Mouse (Mus musculus): Measurements from ENCODE around the gene Erf. TPM values are rescaled to one million over a fixed set of nuclear protein-coding genes. Genes with fewer than 3 reads are reported as not detected.

Erf gene
- total RNA-seq, 2 experiments from 2014 or later: 14.9 to 18.4 TPM

DNA sequence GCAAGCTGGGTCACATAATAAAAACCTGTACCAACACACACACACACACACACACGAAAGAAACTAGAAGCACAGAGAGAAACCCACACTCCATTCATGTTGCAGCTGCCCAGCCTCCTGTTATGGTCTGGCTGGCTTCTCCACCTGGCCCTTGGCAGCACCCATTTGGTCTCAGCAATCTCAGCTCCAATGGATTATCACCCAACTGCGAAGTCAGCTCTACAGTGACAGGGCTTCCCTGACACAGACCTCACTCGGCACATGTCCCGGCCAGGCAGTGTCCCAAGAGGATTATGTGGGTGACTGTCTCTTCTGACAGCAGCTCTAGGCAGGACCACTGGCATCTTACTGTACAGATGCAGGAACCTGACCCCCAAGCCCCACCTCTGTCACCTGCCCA is 40.1 kb downstream of the Erf start:
- DNase-seq: peak; percentile 82

DNA sequence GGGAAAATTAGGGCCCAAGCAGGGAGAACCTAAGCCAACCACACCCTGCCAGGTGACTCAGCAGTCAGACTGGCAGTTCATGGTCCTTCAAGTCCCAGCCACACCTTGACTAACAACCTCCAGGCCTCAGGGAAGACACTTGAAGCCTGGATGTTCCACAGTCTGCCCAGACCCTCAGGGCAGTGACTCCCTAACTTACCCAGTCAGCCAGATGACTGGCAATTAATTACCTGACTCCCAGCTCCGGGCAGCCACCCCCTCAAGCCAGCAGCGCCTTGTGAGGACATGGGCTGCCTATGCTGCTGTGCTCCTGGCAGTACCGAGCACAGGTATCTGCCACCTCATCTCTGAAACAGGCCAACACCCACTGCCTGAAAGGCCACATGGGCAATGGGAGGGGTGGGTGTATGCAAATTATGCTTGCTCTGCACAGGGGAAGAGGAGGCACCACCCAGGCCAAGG is 41.4 kb downstream of the Erf start:
- no peak for DNase-seq

DNA sequence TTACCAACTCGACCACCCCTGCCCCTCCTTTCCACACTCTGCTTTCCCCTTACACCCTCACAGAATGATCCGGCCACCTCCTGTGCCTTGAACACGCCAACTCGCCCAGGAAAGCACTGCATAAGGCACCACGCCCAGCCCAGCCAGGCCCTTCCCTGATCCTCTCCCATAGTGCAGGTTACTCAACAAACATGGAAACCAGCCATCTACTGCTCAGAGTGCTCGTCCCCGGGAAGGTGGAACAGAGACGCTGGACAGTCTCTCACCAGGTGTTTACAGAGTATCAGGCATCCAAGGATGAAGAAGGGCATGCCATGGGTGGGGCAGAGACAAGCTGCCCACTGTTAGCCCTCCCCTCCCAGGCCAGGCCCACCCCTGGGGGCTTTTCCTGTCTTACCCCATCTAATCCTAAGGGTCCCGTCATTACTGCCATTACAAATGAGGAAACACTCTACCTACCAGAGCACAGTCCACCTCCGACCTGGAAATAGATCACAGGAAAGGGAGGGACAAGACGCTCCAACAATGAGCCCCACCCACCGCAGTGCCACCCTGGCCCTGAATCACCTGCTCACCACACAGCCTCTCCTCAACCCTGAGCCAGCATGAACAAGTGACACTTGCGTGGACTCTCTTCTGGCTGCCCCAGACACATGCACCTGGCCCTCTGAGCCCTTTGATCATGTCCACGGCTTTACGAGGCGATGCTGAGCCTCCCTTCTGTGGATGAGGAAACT is 44.3 kb downstream of the Erf start:
- DNase-seq: no peak

DNA sequence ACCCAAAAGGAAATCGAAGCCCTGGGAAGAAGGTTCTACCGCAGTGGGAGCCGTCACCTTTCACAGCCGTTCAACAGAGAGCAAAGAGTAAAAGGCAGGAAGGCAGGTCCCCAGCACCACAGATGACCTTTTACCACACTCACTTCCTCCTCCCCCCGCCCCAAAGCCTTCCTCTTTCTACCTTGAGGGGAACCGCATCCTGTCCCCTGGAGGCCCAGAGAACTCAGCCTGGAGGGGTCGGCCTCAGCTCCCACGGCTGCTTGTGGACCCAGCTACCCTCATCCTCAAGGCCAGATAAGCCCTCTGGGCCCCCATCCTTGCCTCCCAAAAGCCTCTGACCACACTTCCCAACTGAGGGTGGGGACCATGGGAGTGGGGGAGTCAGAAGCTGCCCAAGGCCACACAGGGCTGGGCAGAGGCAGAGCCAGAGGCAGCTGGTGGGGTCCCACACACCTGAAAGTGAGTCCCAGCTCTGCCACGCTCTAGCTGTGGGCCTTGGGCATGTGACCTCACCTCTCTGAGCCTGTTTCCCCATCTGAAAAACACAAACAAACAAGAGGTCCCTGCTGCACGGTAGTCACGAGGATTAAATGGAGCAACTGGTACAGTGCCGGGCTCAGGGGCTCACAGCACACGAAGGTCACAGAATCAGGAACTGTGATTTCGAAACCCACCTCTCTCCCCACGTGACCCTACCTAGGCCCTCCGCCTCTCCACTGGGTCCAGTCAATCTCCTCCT is 45.0 kb downstream of the Erf start:
- DNase-seq: no peak

DNA sequence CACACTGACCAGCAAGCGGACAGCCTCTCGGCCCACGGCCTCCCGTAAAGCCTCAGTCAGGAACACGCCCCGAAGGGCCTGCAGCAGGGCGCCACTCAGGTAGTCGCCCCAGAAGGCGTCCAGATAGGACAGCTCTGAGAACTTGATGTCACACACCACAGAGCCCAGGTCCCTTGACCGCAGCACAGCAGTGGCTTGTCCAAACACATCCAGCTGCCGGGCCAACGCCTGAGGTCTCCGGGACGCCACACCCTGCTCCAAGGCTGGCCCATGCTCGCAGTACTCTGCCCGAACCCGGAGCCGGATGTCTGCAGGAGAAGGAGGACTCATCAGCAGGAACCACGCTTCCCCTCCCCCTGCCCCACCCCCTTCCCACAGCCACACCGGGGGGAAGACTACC is 46.9 kb downstream of the Erf start:
- DNase-seq: no peak

DNA sequence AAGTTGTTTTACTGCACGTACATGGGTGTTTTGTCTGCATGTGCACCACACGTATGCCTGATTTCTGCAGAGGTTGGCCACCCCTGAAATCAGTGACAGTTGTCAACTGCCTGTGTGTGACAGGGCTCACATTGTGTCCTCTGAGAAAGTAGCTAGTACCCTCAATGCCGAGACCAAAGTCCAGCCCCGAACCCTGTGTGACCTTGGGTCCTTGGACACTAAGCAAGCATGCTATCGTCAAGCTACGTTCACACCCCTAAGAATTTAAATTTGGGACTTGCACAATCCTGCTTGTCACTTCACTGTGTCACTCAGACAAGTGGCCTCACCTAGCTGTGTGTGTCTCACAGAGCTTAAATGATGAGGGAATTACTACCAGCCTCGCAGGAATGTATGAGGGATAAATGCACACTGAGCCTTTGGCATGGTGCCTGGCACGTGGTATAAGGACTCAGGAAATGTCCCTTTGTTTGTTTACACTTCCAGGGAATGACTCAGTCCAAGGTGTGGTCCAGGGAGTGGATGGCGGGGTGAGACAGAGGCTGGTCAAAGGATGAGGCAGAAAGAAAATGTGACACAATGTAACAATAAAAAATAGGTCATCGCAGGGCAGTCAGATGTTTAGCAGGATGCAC is 53.1 kb downstream of the Erf start:
- DNase-seq: no peak

DNA sequence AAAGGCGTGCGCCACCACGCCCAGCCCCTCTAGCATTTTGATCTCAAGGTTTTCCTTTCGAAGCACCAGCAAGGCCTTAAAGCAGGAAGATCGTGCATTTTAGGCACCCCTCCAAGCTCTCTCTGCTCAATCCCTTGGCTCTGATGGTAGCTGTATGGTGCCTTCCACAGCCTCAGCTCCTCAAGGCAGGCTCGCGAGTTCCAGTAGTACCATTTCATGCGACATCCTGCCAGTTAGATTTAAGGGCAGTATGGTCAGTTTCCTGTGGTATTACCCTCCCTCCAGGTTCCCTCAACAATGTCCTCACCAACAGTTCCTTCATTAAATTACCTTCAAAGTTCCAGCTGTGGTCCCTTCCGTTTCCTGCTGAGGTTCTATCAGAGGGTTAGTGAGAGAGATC is 54.5 kb downstream of the Erf start:
- no peak for DNase-seq

DNA sequence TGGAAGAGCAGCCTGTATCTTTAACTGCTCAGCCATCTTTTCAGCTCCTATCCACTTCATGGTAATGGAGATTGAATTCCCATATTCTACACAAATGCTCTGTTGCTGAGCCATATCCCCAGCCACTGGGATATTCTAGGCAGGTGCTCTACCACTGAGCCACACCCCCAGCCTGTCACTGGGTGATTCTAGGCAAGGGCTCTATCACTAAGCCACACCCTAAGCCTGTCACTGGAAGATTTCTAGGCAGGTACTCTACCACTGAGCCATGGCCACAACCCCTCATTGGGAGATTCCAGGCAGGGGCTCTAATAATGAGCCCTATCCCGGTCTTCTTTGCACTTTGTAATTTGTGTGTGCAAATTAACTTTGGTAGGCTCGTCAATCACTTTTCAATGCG is 55.4 kb downstream of the Erf start:
- no peak for DNase-seq

Small RNA genes within 50 kb of the gene (microRNA-seq; reads per million reads assigned to microRNA genes)
- 0 reads per million in 2 experiments for gene Mir7048

Other genes starting within 250 kb of the Erf start
- 1 to 10 TPM; 1.9 to 4.0 TPM for gene Atp1a3, start 244.8 kb downstream of the Erf start, total RNA-seq (2021)
- 10 to 100 TPM in 1 of 2 experiments, 1 to 10 TPM in 1; 7.2 to 11.0 TPM for gene Grik5, start 178.4 kb downstream of the Erf start, total RNA-seq (2021)
- 1 to 10 TPM; 6.9 to 9.0 TPM for gene Zfp574, start 178.2 kb downstream of the Erf start, total RNA-seq (2021)
- under 1 TPM; 0.16 to 0.77 TPM for gene Pou2f2, start 71.0 kb downstream of the Erf start, total RNA-seq (2021)
- gene Dedd2, start 30.1 kb downstream of the Erf start, total RNA-seq (2021): 1 to 10 TPM; 6.3 to 7.4 TPM
- gene Zfp526, start 29.3 kb downstream of the Erf start, total RNA-seq (2021): 1 to 10 TPM; 6.2 to 8.5 TPM
- 10 to 100 TPM; 51.1 to 60.2 TPM for gene Gsk3a, start 12.9 kb downstream of the Erf start, total RNA-seq (2021)
- gene Cic, start 16.9 kb upstream of the Erf start, total RNA-seq (2021): 10 to 100 TPM; 65.7 to 73.4 TPM
- gene Pafah1b3, start 47.2 kb upstream of the Erf start, total RNA-seq (2021): 10 to 100 TPM in 1 of 2 experiments, 1 to 10 TPM in 1; 7.5 to 12.3 TPM
- not detected for gene Prr19, start 50.6 kb upstream of the Erf start, total RNA-seq (2021)
- not detected for gene Tmem145, start 55.3 kb upstream of the Erf start, total RNA-seq (2021)
- 10 to 100 TPM; 24.0 to 27.2 TPM for gene Megf8, start 66.4 kb upstream of the Erf start, total RNA-seq (2021)
- not detected for gene Cnfn, start 119.0 kb upstream of the Erf start, total RNA-seq (2021)
- gene Lipe, start 147.9 kb upstream of the Erf start, total RNA-seq (2021): 10 to 100 TPM; 18.2 to 18.4 TPM
- gene Cxcl17, start 162.1 kb upstream of the Erf start, total RNA-seq (2021): not detected
- 1 to 10 TPM; 4.9 to 7.8 TPM for gene Ceacam1, start 226.8 kb upstream of the Erf start, total RNA-seq (2021)